Mouse (Mus musculus): ENCODE measurements at regions not wholly inside any gene's neighbourhood (a gene's known extent, or its start where the extent isn't known, plus 50 kb on each side); places are given as distances from the start of the nearest gene placed in this dataset.
"Not testable (repeated sequence)": the region's sequence is repeated elsewhere in the genome, so short reads cannot be mapped to it uniquely, and the experiment has no call there.

DNA sequence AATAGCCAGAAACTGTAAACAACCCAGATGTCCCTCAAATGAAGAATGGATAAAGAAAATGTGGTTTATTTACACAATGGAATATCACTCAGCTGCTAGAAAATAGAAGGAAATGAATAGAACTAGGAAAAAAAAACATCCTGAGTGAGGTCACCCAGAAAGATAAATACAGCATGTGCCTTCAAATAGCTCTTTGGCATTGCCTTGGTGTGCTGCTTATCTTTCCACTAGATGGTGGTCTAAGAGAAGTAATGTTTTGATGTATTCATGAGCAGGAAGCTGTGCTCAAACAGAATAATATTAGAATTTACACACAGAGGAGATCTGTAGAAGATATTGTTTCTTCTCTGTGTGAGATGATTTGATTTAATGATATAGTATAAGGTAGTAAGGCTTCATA is 78.8 kb downstream of the Zfp619 start:
- no peak for DNase-seq (ENCODE audit: low read depth, low spot score)

DNA sequence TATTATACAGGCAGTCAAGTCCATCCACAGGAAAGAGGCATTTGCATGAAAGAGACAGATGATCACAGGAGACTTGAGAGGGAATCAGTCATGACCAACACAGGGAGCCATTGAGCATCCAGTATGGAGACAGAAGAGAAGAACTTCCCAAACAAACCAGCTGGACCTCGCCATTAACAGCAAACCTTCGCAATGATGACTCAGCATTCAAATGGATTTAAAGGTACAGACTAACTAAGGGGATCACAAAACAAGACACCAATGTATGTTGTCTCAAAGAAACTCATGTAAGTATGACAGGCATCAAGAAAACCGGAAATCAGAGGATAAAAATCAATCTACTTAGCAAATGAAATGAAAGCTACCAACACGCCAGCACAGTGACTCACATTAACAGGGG is 96.2 kb downstream of the Zfp619 start:
- DNase-seq (ENCODE audit: low read depth, low spot score): no peak

DNA sequence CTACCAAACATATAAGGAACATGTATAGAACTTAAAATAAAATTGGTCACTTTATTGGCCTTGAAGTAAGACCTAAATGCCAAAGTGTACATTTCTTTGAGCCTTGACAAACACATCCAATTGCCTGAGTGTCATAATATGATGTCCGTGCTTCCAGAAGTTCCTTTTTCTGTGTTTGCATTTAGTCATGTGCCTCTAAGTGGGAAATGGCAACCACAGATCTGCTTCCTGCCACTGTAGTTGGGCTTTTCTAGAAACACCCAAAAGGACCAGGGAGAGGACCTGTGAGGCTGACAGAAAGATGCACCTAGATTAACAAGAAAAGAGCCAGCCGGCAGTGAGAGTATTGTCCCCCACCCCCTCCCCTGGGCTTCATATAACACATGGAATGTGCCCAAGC is 97.5 kb downstream of the Zfp619 start:
- no peak for DNase-seq (ENCODE audit: low read depth, low spot score)

DNA sequence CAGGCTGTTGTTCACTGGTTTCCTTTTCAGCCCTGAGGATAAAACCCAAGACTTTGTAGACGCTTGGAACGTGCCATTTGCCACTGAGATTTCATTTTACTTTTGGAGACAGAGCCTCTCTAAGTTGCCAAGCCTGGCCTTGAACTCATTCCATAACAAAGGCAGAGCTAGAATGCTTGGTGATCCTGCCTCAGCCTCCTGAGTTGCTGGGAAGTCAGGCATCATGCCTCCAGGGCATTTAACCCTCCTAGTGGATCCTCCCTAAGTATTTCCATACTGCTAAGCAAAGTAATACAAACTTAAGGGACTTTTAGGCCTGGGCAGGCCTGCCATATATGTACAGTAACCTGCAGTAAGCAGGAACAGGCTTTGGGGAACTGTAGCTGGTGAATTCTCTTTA is 104.2 kb downstream of the Zfp619 start:
- no peak for DNase-seq (ENCODE audit: low read depth, low spot score)

DNA sequence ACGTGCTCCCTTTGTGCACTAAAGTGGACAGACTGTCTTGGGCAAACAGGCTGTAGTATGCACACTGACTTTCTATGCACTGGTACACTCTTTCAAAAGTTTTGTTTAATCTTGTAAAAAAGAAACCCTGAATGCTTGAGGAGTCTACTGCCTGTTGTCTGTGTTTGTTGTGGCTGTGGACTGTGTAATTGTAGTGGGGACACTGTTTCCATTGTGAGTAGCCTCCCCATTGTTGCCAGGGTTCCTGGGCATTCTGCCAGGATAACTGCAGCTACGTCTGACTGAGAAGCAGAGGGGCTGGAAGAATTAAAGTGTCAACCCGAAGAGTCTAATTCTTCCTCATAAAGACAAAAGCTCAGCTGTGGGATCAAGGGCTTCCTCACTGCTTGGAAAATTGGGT is 115.3 kb downstream of the Zfp619 start:
- no peak for DNase-seq (ENCODE audit: low read depth, low spot score)

DNA sequence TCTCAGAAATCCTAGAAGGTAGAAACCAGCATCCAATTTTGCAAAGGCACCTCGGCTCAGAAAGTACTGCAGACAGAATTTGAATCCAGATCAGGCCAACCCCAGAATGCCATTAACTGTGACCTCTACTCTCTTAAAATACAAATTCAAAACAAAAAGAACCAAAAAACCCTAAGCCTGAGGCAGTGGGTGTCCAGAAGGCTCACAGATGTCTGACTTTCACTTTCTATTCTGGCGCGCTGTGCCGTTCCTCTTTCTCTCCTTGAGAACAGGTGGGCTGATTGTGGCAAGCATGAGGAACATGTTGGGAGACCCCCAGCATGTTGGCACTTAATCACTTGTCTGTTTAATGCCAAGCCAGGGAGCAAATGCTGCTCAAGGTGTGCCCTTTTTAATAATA is 124.8 kb downstream of the Zfp619 start:
- DNase-seq (ENCODE audit: low read depth, low spot score): no peak

DNA sequence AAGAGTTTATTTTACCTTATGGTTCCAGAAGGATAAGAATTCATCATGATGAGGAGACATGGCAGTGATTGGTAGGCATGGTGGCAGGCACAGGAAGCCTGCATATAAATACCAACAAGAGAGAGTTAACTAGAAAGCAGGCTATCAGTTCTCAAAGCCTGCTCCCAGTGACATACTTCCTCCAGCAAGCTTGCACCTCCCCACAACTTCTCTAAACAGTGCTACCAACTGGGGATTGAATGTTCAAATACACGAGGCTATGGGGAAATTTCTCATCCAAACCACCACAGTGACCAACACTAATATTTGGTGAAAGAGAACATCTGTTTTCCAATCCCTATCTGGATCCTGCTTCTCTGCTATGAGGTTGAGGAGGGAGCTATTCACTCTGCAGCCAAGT is 125.8 kb downstream of the Zfp619 start:
- DNase-seq (ENCODE audit: low read depth, low spot score): no peak

DNA sequence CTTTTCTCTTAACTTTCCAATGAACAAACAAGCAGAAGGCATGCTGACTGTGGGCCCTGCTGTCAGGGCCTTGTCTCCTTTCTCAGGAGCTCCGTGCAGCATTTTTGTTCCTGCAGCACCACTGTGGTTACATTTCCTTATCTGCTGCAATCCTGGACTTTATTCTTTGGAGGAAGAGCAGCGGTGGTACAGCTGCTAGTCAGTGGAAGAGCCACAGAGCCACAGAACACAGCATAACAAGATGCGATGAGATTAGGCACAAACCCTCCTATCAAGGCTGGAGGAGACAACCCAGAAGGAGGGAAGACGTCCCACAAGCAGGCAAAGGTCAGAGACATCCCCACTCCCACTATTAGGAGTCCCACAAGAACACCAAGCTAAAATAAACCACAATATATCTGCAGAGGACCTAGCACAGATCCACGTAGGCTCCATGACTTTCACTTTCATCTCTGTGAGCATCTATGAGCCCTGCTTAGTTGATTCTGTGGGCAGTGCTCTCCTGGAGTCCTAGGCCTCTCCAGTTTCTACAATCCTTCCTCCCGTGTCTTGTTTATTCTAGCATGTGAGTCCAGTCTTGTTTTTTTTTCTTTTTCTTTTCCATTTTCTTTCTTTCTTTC is 133.0 kb downstream of the Zfp619 start:
- DNase-seq (ENCODE audit: low read depth, low spot score): no peak

DNA sequence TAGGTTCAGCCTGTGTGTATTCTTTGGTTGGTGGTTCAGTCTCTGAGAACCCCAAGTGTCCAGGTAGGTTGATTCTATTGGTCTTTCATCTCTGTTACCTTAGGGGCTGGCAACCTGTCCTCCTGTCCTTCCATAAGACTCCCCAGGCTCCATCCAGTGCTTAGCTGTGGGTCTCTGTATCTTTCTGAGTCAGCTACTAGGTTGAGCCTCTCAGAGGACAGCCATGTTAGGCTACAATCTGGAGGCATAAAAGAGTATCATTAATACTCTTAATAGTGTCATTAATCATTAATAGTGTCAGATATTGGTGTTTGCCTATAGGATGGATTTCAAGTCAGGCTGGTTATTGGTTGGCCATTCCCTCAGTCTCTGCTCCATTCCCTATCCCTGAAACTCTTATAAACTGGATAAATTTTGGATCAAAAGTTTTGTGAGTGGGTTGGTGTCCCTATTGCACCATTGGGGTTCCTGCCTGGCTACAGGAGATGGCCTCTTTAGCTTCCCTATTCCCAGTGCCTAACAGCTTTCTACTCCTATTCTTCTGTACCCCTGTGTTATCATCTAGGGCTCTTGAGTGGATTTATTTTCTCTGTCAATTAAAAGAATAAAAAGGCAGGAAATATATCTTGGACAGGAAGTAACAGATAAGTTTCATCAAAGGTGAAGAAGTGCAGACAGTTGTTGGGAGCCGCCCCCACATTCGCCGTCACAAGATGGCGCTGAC is 137.2 kb downstream of the Zfp619 start:
- peak; percentile 5 for DNase-seq (ENCODE audit: low read depth, low spot score)

DNA sequence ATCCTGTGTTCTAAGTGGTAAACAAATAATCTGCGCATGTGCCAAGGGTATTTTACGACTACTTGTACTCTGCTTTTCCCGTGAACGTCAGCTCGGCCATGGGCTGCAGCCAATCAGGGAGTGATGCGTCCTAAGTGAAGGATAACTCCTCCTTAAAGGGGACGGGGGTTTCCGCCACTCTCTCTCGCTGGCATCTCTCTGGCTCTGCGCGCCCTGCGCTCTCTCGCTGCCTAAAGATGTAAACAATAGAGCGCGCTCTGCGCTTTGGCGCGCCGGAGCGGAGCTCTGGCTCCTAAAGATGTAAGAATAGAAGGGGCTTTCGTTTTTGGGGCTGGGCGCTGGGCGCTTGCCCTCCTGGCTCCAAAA is 137.7 kb downstream of the Zfp619 start:
- DNase-seq (ENCODE audit: low read depth, low spot score): not testable (repeated sequence)

DNA sequence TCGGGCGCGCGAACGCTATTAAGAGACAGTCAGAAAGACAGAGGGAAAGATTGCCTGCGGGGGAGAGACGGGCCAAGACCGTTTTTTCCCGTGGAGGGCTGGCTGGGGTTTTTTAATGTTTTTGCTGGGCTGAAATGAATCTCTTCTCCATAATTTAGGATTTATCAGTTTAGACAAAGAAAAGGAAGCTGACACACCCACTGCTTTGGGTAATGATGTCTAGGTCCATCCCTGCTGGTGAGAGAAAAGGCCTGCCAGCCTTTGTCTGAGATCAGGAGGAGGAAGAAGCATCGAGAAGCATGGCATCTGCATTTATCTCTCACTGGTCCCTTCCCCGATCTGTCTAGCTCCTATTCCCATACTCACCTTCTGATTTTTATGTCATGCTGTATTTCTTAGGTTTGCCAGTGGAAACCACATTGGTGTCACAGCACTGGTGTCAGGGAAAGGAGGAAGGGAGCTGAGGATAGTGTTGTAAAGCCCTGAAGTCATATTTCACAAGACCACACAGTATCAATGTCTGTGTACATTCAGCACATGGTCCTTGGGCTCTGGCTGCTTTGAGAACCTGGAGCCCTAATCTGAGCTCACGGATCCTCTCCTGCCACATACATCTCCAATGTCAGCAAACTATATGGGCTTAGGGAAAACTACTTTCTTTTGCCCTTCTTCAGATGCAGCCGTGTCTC is 138.3 kb downstream of the Zfp619 start:
- no peak for DNase-seq (ENCODE audit: low read depth, low spot score)

DNA sequence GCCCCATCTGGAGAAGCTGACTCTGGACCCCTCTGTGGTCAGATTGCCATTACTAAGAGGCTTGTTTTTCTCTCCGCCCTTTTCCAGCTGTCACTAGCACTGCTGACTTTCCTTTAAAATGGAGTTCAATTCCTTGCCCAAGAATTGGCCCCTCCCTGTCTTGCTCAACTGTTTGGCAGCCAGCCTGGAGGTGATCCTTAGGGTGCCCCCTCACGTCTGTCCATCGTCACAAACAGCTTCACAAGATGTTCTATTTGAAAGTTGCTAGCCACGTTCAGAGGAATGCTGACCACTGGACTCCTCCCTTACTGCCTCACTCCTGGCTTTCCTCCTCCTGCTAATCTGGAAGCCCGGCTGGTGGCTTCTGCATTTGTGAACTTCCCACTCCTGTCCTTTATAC is 142.0 kb downstream of the Zfp619 start:
- DNase-seq (ENCODE audit: low read depth, low spot score): no peak

DNA sequence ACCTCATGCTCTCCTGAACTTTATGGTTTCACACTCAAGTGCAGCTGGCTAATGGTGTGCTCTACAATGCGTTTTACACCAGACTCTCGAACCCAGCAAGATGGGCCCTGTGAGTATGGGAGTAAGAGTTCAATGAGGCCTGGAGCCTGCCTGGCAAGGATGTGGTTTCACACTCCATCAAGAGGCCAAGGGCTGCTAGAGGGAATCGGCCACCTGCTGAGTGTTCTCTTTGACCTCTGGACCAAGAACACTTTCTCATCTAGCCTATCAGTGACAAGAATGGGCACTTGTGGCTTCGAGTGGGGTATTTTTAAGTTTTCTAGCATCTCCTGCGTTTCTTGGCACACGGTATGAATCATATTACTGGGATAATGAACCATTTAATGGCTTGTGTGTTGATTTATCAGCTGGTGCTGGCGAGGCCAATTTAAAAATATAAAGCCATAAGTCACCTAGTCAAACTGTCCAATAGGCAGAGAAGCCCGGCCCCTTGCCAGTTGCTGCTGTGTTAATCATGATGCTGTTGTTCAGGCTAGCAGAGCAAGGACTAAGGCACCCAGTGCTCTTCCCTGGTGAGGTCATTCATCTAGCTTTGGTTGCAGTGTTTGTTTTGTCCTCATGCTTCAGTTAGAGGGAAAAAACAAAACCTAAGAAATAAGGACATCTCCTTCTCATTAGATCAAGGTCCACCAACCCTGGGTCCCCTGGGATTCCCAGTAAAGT is 157.7 kb downstream of the Zfp619 start:
- no peak for DNase-seq (ENCODE audit: low read depth, low spot score)

DNA sequence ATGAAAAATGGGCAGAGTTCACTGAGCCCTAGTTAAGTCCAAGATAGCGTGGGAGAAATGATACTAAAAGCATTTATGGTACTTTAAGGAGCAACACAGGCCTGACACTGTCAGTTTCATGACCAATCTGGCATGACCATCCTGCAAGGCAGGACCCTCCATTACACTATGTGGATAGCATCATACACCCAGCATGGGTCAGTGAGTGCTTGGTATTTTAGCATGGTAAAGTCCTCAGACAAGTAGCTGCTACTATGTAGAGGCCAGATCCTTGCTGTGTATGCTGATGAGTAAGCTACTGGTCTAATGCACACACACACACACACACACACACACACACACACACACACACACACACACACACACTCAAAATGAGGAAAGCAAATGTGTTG is 158.3 kb downstream of the Zfp619 start:
- DNase-seq (ENCODE audit: low read depth, low spot score): no peak

DNA sequence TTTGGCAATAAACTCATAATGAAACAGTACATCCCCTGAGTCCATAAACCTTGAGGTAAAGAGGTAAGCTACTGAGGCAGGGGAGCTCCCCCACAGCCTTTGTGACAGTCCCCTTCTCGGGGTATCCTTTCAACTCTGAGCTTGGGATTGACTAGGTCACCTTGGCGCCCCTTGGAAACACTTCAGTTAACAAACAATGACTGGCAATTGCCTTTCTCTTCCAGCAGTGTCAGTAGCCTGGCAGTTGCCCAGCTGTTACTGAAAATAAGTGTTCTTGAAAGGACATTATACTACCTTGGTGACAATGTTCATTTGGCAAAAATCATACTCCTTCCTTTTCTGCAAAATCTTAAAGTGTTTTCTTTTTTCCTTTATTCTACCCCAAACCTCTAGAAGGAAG is 162.8 kb downstream of the Zfp619 start:
- no peak for DNase-seq (ENCODE audit: low read depth, low spot score)

DNA sequence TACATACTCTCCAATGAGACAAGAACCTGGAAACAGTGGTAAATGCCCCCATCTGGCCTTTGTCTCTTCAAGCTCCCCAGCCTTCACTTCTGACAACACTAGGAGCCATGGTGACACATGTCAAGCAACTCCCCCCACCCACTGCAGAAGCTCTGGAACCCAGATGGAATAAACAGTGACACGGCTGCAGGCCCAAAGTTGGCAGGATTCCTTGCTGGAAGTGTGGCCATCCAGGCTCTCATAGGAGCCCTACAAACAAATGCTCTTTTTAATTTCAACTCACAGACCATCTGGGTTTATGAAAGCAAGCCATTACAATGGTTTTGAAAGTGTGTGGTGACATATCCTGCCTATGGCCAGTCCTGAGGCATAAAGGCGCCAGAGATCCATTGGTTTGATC is 179.0 kb downstream of the Zfp619 start:
- DNase-seq (ENCODE audit: low read depth, low spot score): no peak

DNA sequence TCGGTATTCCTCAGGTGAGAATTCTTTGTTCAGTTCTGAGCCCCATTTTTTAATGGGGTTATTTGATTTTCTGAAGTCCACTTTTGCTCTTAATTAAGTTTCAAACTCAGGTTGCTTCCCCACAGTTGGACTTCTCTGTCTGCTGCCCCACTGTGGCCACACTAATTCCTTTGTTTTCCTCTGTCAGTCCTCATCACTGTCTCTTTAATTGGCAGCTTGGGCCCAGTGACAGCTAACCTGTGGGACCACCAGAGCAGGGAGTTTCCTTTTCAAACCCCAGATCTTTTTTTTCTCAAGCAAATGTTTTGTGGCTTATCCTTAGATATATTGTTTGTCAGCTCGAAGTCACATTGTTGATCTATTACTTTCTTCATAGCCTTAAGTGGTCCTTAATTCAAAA is 183.9 kb downstream of the Zfp619 start:
- no peak for DNase-seq (ENCODE audit: low read depth, low spot score)

DNA sequence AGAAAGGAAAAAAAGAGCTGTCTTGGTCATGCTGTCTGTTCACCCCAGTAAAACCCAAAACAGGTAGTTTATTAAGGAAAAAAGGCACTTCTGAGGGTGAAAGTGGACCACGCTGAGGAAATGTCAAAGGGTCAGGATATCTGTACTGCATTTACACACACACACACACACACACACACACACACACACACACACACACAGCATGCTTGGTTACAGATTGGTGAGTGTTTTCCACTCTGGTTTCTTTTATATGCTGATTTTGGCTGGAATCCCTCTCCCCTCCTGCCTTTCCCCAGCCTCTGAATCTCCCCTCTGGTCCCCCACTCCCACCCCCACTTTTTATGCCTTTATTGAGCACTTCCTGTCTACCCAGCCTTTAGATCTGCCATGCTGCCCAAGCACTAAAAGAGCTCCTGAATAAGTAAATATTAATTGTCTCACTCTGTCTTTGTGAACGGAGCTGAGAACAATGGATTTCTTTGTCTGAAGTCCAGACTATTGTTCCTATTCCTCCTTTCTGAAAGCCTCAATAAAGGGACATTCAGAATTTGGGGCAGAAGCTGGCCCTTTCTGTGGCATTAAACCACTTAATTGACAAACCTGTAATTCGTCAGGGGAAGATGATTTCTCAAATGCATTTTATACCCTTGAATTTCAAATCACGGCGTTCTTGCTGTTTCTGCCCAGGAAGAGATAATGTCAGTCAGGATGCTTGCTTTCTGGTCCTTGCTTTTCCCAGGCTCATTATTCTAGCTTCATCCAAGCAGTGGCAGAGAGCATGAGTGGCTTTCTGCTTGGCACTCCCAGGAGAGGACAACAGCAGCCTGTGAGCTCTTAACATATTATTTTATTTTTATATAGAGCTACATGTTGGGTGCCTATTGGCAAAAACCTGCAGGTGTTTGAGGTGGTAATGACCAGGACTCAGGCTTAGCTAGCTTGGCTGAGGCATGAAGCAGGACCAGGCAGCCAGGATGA is 187.8 kb downstream of the Zfp619 start:
- DNase-seq (ENCODE audit: low read depth, low spot score): no peak

DNA sequence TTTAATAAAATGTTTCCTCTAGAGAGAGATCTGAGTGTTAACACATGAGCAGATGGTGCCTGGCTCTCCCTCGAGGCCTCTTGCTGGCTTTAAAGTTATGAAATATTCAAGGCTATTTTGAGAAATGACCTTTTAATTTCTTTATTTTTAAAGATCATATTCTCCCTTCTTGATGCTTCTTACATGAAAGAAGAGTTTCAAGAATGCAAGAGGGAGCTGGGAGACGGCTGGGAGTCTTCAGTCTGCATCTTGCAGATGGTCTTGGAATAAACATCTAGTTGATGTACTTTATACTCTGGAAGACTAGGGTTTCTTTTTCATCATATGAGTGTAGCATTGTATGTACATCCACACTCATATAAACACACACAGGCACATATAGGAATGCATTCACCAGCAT is 189.0 kb downstream of the Zfp619 start:
- DNase-seq (ENCODE audit: low read depth, low spot score): no peak

DNA sequence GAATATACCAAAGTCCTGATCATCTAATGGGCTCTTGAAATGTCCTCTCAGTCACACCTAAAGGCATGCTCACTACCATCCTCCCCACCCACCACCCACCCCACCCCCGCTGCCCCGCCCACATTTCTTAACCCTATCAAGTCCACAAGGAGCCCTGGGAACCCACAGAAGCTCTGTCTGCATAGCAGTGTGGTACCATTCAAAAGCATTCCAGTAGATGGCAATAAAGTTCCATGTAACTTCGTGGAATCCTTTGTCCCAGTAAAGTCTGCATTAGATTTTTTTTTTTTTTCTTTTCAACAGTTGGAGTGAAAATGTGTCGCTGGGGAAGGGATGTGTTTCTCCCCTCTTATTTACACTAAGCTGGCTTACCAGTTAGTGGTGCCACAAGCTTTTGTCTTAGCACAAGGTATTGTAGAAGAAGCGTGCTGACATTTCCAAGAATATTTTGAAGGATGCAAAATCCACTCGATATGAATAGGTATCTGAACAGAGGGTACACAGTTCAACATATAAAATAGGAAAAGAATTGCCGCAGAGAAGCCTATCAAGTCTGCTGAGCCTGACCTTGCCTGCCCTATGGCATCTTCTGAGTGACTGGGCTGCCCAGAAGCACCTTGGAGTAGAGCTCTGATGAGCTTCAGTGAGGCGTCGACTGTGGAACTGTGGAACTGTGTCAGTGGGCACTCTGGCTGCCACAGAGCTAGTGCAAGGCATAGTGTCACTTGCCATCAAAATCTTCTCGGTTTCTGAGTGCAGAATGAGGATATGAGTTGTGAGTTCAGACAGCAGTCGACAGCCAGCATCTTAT is 199.0 kb downstream of the Zfp619 start:
- peak; percentile 27 for DNase-seq (ENCODE audit: low read depth, low spot score)
